Mouse (Mus musculus): Measurements from ENCODE around the gene Agk. TPM values are rescaled to one million over a fixed set of nuclear protein-coding genes. Genes with fewer than 3 reads are reported as not detected.

Gene Agk
- total RNA-seq, 4 experiments from 2014 or later = 37.3 to 47.3 (median 40.7) TPM

- no peak for DNase-seq (ENCODE audit: low spot score in 2 of 2)
These were observed 116.3 kb downstream of the Agk start for GRCm38 (mm10) chr6:40441276-40441675.

GRCm38 (mm10) chr6:40441755-40442154 is 116.8 kb downstream of the Agk start:
- DNase-seq (ENCODE audit: low spot score in 2 of 2) = no peak

- DNase-seq (ENCODE audit: low spot score in 2 of 2) = no peak
These were observed 118.4 kb downstream of the Agk start for GRCm38 (mm10) chr6:40443281-40443928.

Other genes starting within 250 kb of the Agk start
- gene E330009J07Rik, start 111.0 kb downstream of the Agk start, total RNA-seq (2022) = 10 to 100 TPM; 52.2 to 62.2 (median 57.3) TPM
- under 1 TPM in 1 of 4 experiments, not detected in 3; 0.17 TPM for gene Wee2, start 113.9 kb downstream of the Agk start, total RNA-seq (2022)
- gene Ssbp1, start 146.2 kb downstream of the Agk start, total RNA-seq (2022) = 10 to 100 TPM; 27.5 to 36.0 (median 29.2) TPM
- gene Tas2r137, start 166.1 kb downstream of the Agk start, total RNA-seq (2022) = not detected
- not detected for gene Tas2r108, start 168.4 kb downstream of the Agk start, total RNA-seq (2022)
- not detected for gene Prss37, start 194.3 kb downstream of the Agk start, total RNA-seq (2022)
- not detected for gene Olfr461, start 229.9 kb downstream of the Agk start, total RNA-seq (2022)
- not detected for gene Olfr460, start 244.3 kb downstream of the Agk start, total RNA-seq (2022)